Mouse (Mus musculus) MN1 (cell line): ENCODE data around the gene Cacul1.

Source experiments
- DNase-seq: peaks from one replicate; pipeline ENCODE4 v3.0.0-alpha.2; 2016; ENCODE audit warnings: low spot score

Cacul1 gene

GRCm38 (mm10) chr19:60530171-60530570 lies 50.7 kb downstream of the Cacul1 start:
- DNase-seq = no peak

- DNase-seq = no peak
Measured at GRCm38 (mm10) chr19:60529302-60529701, 51.5 kb downstream of the Cacul1 start.

GRCm38 (mm10) chr19:60528602-60529001 lies 52.2 kb downstream of the Cacul1 start:
- no peak for DNase-seq

- DNase-seq = no peak
Measured at GRCm38 (mm10) chr19:60526876-60527275, 53.9 kb downstream of the Cacul1 start.

GRCm38 (mm10) chr19:60525086-60525485 lies 55.7 kb downstream of the Cacul1 start:
- no peak for DNase-seq

GRCm38 (mm10) chr19:60524678-60525077 lies 56.1 kb downstream of the Cacul1 start:
- no peak for DNase-seq

- DNase-seq = no peak
Measured at GRCm38 (mm10) chr19:60520131-60520530, 60.7 kb downstream of the Cacul1 start.

- DNase-seq = no peak
Measured at GRCm38 (mm10) chr19:60515064-60515463, 65.8 kb downstream of the Cacul1 start.

- peak; percentile 35 for DNase-seq
Measured at GRCm38 (mm10) chr19:60513431-60513830, 67.4 kb downstream of the Cacul1 start.

GRCm38 (mm10) chr19:60500209-60500608 lies 80.6 kb downstream of the Cacul1 start:
- DNase-seq = no peak

- DNase-seq = peak; percentile 64
Measured at GRCm38 (mm10) chr19:60497171-60497570, 83.7 kb downstream of the Cacul1 start.

- no peak for DNase-seq
Measured at GRCm38 (mm10) chr19:60495772-60496171, 85.1 kb downstream of the Cacul1 start.

GRCm38 (mm10) chr19:60489566-60489965 lies 91.3 kb downstream of the Cacul1 start:
- DNase-seq = peak; percentile 26

- no peak for DNase-seq
Measured at GRCm38 (mm10) chr19:60485261-60485660, 95.6 kb downstream of the Cacul1 start.

- DNase-seq = no peak
Measured at GRCm38 (mm10) chr19:60478859-60479258, 102.0 kb downstream of the Cacul1 start.

- no peak for DNase-seq
Measured at GRCm38 (mm10) chr19:60477788-60478187, 103.0 kb downstream of the Cacul1 start.
